Mouse (Mus musculus): ENCODE measurements around the gene Olfr23.
"Not testable (repeated sequence)": the region's sequence is repeated elsewhere in the genome, so short reads cannot be mapped to it uniquely, and the experiment has no call there.

Olfr23 gene

GRCm38 (mm10) chr11:73936377-73936776, at the start of gene Olfr23:
Gene Olfr23, plus strand, starts transcription at chr11:73936677.
- no peak for DNase-seq (ENCODE audit: low spot score)

GRCm38 (mm10) chr11:73890671-73891070, 45.8 kb upstream of the Olfr23 start, which contains the start of gene Olfr394:
Gene Olfr394, minus strand, starts transcription at chr11:73890771.
- DNase-seq (ENCODE audit: low spot score) = no peak

GRCm38 (mm10) chr11:73909199-73909598, 27.3 kb upstream of the Olfr23 start, which contains the start of gene Olfr395:
Gene Olfr395, minus strand, starts transcription at chr11:73909299.
- DNase-seq (ENCODE audit: low spot score) = not testable (repeated sequence)

GRCm38 (mm10) chr11:73960517-73960916, 24.0 kb downstream of the Olfr23 start, which contains the start of gene Olfr397:
Gene Olfr397, plus strand, starts transcription at chr11:73960817.
- DNase-seq (ENCODE audit: low spot score) = no peak

GRCm38 (mm10) chr11:73990307-73990706, 53.8 kb downstream of the Olfr23 start, which contains the start of gene Olfr398:
Gene Olfr398, minus strand, starts transcription at chr11:73990407.
- DNase-seq (ENCODE audit: low spot score) = no peak
